Mouse (Mus musculus) layer of hippocampus, adult 8-10 months (tissue): ENCODE data around the gene Gbp3. TPM values are rescaled to one million over a fixed set of nuclear protein-coding genes. Genes with fewer than 3 reads are reported as not detected.
"Not testable (repeated sequence)": the region's sequence is repeated elsewhere in the genome, so short reads cannot be mapped to it uniquely, and the experiment has no call there.

ENCODE experiments used
- DNase-seq, 2 experiments: peaks; one replicate each; pipeline ENCODE4 v3.0.0; 2022; ENCODE audit warnings: low spot score in 2 of 2
- total RNA-seq, 4 experiments: library from RNA; stranded (reverse); gene quantifications; 2 replicates each; pipeline ENCODE4 v1.2.4; 2022

The Gbp3 gene
- total RNA-seq, result 1 to 10 TPM; 3.1 to 9.8 (median 6.0) TPM

DNA sequence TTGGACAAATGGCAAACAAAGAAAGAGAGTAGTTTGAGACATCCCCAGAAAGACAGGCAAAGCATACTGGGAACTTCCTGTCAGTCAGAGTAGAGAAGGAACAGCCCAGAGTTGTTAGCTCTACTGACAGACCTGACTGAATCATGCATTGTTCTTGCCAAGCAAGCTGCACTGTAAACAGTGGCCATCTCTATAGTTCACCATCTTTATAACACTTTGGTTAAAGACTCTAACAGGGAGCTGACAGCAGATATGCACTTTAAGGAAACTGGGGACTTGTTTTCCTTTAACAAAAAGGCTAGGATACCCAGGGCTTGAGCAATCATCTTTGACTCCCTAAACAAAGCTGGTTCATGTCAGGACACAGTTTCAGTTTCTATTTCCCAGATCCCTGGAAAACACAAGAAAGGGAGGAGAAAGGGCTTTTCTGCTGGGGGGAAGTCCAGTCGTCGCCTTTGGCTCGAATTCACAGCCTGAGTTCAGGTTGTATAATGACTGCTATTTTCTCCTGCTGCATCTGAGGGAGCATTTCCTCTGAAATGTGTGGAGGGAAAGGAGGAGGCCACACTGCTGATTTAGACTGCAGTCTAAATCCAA lies at the start of gene Gbp3:
Gbp3 (plus strand) TSS at position 395 of the 597 bp plus-strand sequence.
- no peak for DNase-seq

- no peak for DNase-seq
These were observed 31.7 kb upstream of the Gbp3 start for GRCm38 (mm10) chr3:142528116-142528515.

GRCm38 (mm10) chr3:142529597-142529996 lies 30.2 kb upstream of the Gbp3 start:
- DNase-seq, result no peak

DNA sequence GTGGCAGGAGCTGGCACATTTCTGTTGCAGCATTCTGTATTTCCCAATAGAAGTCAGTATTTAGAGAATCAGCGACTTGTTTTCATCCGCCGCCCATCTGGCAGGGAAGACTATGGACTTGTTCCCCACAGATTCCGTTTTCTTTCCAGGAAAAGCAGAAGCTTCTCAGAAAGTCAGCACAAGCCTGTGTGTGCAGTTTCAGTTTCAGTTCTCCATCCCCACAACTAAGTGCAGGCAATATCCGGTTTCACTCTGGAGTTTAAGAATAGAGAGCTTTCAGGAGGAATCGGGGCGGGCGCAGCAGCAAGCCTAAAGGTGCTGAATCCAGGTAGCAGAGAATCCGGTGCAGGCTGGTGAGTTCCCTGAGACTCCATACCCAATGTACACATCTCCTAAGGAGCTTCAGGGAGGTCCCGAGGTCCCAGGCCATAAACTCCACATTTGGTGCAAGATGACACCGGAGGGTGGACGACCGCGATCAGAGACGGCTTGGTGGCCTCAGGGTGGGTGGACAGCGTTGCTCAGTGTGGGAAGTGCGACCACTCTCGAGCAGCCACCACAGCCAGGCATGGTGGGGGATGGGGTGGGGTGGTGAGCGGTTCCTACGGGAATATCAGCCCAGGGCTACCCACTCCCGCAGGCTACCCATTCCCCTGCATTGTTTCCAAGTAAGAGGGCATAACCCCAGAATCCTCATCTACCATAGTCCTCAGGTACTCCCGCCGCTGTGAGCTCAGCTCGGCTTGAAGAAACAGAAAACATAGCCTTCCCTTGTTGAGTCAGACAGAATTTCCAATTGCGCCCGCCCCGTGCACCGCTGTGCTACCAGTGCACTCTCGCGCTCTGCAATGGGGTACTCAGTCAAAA lies 29.5 kb upstream of the Gbp3 start, which contains the start of gene Gbp7:
Gbp7 (plus strand) TSS at position 256 of the 867 bp plus-strand sequence.
- peak; percentile 17 to 27 for DNase-seq

DNA sequence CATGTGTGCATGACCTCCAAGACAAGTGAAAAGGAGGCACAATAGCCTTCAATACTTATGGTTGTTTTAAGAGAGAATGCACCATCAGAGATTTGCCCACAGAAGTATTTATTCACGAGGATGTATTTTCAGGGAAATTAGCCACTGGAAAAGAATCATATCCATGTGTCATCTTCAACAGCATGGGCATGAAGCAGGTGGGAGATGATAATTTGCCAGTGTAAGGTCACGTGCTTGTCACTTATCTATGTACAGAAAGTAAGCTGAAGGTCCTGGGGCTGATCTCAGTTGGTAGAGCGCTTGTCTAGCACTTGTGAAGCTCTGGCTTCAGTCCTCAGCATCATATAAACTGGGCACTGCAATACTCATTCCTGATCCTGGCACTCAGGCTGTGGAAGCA lies 28.2 kb upstream of the Gbp3 start:
- DNase-seq, result no peak

GRCm38 (mm10) chr3:142533185-142533584 lies 26.6 kb upstream of the Gbp3 start:
- no peak for DNase-seq

DNA sequence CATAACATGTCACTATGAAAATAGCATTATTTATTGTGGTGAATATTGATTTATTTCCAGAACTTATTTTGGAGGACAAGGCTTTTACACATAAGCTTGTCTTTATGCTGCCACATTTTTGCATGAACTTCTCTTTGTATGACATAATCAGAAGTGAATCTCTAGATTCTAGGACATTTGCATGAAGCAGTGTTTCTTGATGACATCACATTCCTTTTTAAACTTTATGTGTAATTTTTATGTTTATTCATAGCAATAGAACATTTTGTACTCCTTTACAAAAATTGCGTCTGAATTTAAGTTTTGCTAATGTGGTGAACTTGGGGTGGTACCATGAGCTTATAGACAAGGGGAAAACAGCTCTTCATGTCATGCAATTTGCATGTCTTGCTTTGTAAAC lies 24.2 kb upstream of the Gbp3 start:
- no peak for DNase-seq

DNA sequence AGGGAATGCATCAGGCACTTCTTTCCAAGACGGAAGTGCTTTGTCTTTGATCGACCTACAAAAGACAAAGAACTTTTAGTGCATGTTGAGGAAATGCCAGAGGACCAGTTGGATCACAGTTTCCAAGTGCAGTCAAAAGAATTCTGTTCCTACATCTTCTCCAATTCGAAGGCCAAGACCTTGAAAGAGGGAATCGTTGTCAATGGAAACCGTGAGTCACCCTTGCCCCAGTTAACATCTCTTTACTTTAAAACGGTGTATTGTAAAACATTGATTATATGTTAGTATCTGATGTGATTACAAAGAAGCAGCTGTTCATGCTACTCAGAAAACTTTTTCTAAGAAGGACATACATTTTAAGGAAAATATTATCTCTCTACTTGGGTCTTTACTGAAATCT lies 18.4 kb upstream of the Gbp3 start:
- DNase-seq, result no peak

DNA sequence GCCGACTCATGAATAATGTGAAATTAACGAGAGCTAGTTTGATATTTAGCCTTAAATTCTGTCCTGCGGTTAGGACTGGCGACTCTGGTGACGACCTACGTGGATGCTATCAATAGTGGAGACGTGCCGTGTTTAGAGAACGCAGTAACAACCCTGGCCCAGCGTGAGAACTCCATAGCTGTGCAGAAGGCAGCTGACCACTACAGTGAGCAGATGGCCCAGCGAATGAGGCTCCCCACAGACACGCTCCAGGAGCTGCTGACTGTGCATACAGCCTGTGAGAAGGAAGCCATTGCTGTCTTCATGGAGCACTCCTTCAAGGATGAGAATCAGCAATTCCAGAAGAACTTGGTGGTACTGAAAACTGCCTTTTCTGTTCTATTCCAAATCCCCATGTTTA lies 17.1 kb upstream of the Gbp3 start:
- DNase-seq, result not testable (repeated sequence)

GRCm38 (mm10) chr3:142546690-142547089 lies 13.1 kb upstream of the Gbp3 start:
- DNase-seq, result no peak

GRCm38 (mm10) chr3:142550052-142550676 lies 9.7 kb upstream of the Gbp3 start:
- no peak for DNase-seq

DNA sequence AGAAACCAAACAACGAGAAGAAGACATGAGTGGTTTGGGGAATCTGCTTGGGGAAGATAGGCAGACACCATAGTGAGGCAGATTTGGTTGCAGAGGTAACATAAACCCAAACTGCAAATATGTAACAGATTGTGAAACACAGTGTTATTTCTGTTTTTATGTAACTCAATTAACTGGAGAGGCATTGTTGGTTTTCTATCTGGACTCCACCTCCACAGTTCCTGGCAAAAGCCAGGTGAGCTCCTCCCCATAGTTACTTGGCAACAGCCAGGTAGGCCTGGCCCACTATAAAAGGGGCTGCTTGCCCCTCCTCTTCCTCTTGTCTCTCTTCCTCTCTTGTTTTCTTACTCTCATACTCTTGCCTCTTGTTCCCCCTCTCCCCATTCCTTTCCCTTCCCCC lies 5.2 kb upstream of the Gbp3 start:
- DNase-seq, result no peak

GRCm38 (mm10) chr3:142555623-142556022 lies 4.2 kb upstream of the Gbp3 start:
- DNase-seq, result no peak

GRCm38 (mm10) chr3:142560296-142560948 lies 596 bp downstream of the Gbp3 start:
- DNase-seq, result peak; percentile 36 to 76

DNA sequence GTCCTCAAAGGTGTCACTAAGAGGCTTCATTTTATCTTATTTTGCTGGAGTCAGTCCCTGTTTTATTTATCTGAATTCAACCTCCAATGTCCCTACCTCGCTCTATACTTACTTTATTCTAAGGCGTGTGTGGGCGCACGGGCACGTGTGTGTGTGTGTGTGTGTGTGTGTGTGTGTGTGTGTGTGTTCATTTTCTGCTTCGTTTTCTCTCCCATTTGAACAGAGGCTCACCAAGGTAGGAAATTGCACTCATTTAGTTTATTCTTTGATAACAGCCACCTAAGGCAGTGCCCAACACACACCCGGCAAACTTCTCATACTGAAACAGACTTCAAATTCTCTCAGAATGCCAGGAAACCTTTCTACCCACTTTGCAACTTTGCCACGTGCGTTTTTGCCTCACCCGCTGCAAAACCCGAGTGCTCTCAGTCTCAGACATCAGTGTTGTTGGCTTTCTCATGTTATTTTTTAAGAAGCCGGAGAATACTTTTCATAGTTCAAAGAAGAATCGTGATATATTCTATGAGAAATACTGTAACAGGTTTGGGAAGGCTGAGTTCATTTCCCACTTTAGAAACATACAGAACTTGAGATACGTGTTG lies 1.3 kb downstream of the Gbp3 start:
- no peak for DNase-seq

- DNase-seq, result no peak
These were observed 1.8 kb downstream of the Gbp3 start for GRCm38 (mm10) chr3:142561666-142562065.

DNA sequence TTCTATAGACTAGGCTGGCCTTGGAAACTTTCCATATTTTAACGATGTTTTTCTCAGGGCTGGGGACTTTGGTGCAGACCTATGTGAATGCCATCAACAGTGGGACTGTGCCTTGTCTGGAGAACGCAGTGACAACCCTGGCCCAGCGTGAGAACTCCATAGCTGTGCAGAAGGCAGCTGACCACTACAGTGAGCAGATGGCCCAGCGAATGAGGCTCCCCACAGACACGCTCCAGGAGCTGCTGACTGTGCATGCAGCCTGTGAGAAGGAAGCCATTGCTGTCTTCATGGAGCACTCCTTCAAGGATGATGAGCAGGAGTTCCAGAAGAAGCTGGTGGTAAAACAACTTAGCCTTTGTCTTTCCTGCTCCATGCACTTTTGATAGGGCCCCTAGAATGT lies 7.7 kb downstream of the Gbp3 start:
- DNase-seq, result not testable (repeated sequence)

DNA sequence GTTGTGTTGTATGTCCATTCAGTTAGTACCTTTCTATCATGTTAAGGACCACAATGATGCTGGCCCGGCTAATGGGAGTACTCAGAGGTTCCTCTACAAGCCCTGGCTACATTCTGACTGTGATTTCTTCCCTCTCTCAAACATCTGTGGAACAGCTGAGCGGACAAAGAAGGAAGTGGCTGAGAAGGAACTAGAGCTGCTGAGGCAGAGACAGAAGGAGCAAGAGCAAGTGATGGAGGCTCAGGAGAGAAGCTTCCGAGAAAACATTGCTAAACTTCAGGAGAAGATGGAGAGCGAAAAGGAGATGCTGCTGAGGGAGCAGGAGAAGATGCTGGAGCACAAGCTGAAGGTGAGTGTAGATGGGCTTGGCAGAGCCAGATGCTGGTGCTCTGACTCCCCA lies 10.9 kb downstream of the Gbp3 start:
- DNase-seq, result no peak

DNA sequence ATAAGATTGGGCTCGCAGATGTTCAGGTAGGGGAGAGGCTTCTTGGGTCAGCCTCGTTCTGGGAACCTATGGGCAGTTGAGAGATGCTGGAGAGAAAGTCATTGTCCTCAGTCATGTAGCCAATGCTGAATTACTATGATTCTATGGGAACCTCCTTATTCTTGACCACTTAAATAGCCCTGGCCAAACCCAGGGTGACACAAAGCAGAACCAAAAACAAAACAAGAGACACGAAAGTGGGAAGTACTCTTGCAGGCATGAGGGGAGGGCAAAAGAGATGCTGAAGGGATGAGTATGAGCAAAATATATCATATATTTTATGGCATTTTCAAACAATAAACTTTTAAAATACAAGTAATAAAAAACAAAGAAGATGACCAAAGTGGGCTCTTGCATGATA lies 17.3 kb downstream of the Gbp3 start:
- DNase-seq, result no peak

- no peak for DNase-seq
These were observed 18.5 kb downstream of the Gbp3 start for GRCm38 (mm10) chr3:142578342-142578741.

DNA sequence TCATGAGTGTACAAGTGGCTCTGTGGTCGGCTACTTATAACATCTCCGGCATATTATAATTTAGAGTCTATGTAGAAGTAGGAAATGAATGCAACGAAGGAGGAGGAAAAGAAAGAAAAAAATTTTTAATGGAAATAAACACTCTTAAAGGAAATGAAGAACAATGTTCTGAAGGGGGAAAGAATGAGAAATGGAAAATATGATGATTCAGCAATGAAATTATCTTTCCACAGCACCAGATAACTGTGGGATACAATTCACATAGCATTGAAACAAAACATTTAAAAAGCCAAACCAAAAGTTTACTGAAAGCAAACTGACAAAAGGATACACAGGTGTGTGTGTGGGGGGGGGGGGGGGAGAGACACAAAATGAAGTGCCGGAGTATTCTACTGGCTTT lies 23.2 kb downstream of the Gbp3 start:
- no peak for DNase-seq
